Mouse (Mus musculus) ES-Bruce4 (cell line): ENCODE data around the gene Cttn. TPM values are rescaled to one million over a fixed set of nuclear protein-coding genes. Genes with fewer than 3 reads are reported as not detected.
A peak's percentile ranks its signal among the peaks of the same experiment; 100 is the strongest.

Source experiments
- H3K27ac ChIP-seq: 2 replicates; pipeline ENCODE4 v1.5.1; 2012; ENCODE audit warnings: low read length, inconsistent platforms; ENCODE audit not compliant: insufficient read depth
- H3K27me3 ChIP-seq: 2 replicates; pipeline ENCODE4 v1.6.1; 2012; ENCODE audit warnings: mild to moderate bottlenecking, low read length, inconsistent platforms; ENCODE audit not compliant: control insufficient read depth, poor library complexity, insufficient read depth, severe bottlenecking
- H3K36me3 ChIP-seq: 2 replicates; pipeline ENCODE4 v1.6.1; 2012; ENCODE audit warnings: inconsistent platforms, mild to moderate bottlenecking, low read length, moderate library complexity; ENCODE audit not compliant: control insufficient read depth, poor library complexity, insufficient read depth, severe bottlenecking
- H3K4me1 ChIP-seq: one replicate; pipeline ENCODE4 v1.8.1; 2011; ENCODE audit warnings: low read length; ENCODE audit not compliant: control insufficient read depth, insufficient read depth
- H3K4me3 ChIP-seq: 2 replicates; pipeline ENCODE4 v1.5.1; 2011; ENCODE audit warnings: low read depth, mild to moderate bottlenecking, low read length
- H3K9ac ChIP-seq: 2 replicates; pipeline ENCODE4 v1.6.1; 2012; ENCODE audit warnings: low read depth, mild to moderate bottlenecking, inconsistent platforms; ENCODE audit not compliant: poor library complexity, severe bottlenecking
- H3K9me3 ChIP-seq: replicated peaks from 2 replicates; pipeline ENCODE4 v1.6.1; 2012; ENCODE audit warnings: mild to moderate bottlenecking, low read length, inconsistent platforms; ENCODE audit not compliant: control insufficient read depth, poor library complexity, insufficient read depth, severe bottlenecking
- CTCF ChIP-seq: IDR thresholded peaks from one replicate; pipeline ENCODE4 v1.8.1; 2011; ENCODE audit warnings: low read depth, low read length
- EP300 ChIP-seq: IDR thresholded peaks from 2 replicates; pipeline ENCODE4 v1.6.1; 2011; ENCODE audit warnings: low read depth, low read length; ENCODE audit not compliant: insufficient read depth
- POLR2A ChIP-seq: IDR thresholded peaks from one replicate; pipeline ENCODE4 v1.8.1; 2011; ENCODE audit warnings: low read length; ENCODE audit not compliant: insufficient read depth
- polyA plus RNA-seq: library from polyadenylated mRNA; stranded (reverse); fragments of >200 nt; gene quantifications from 2 replicates; pipeline ENCODE4 v1.2.4, GENCODE M21; 2011; ENCODE audit warnings: low read depth; ENCODE audit not compliant: missing spikeins, insufficient read depth, insufficient read length

Cttn gene
- polyA plus RNA-seq, 1 experiment: 162 TPM

- Histone ChIP-seq H3K9ac (no peak overlapping the region), H3K27ac (no peak overlapping the region), H3K4me3 (no peak overlapping the region), H3K36me3 (no peaks in the 10 kb centered on the region), H3K27me3 (no peaks in the 10 kb centered on the region), H3K4me1 (no peaks in the 10 kb centered on the region), H3K9me3 (no peaks in the 10 kb centered on the region)
- TF ChIP-seq POLR2A: no peak
- TF ChIP-seq EP300: no peak
- peak; percentile 30 for TF ChIP-seq CTCF
Measured at GRCm38 (mm10) chr7:144415795-144416194, 55.0 kb downstream of the Cttn start.

- Histone ChIP-seq H3K36me3 (no peaks in the 10 kb centered on the region), H3K27ac (no peak overlapping the region), H3K4me3 (no peak overlapping the region), H3K27me3 (no peaks in the 10 kb centered on the region), H3K9me3 (no peaks in the 10 kb centered on the region), H3K9ac (no peak overlapping the region), H3K4me1 (no peaks in the 10 kb centered on the region)
- TF ChIP-seq POLR2A: no peak
- no peak for TF ChIP-seq EP300
- TF ChIP-seq CTCF: no peak
Measured at GRCm38 (mm10) chr7:144414632-144415031, 56.2 kb downstream of the Cttn start.

GRCm38 (mm10) chr7:144411967-144412906 is 58.6 kb downstream of the Cttn start:
- Histone ChIP-seq H3K36me3 (no peaks in the 10 kb centered on the region), H3K27ac (no peak overlapping the region), H3K27me3 (no peaks in the 10 kb centered on the region), H3K9ac (no peak overlapping the region), H3K9me3 (no peaks in the 10 kb centered on the region), H3K4me3 (no peak overlapping the region), H3K4me1 (no peaks in the 10 kb centered on the region)
- TF ChIP-seq EP300 (no peak), CTCF (no peak), POLR2A (no peak)

- no peak overlapping the region for H3K9ac ChIP-seq
- H3K27ac ChIP-seq: no peak overlapping the region
- H3K4me1 ChIP-seq: no peaks in the 10 kb centered on the region
- H3K9me3 ChIP-seq: no peaks in the 10 kb centered on the region
- no peak for TF ChIP-seq POLR2A
- TF ChIP-seq EP300: no peak
- TF ChIP-seq CTCF: no peak
- H3K27me3 ChIP-seq: no peaks in the 10 kb centered on the region
- no peaks in the 10 kb centered on the region for H3K36me3 ChIP-seq
- peak overlapping the region; percentile 9 for H3K4me3 ChIP-seq
Measured at GRCm38 (mm10) chr7:144409682-144410081, 61.1 kb downstream of the Cttn start.

- no peak overlapping the region for H3K4me3 ChIP-seq
- H3K4me1 ChIP-seq: no peaks in the 10 kb centered on the region
- H3K9ac ChIP-seq: no peak overlapping the region
- TF ChIP-seq POLR2A (no peak), EP300 (no peak), CTCF (no peak)
- H3K27ac ChIP-seq: no peak overlapping the region
- no peaks in the 10 kb centered on the region for H3K27me3 ChIP-seq
- no peaks in the 10 kb centered on the region for H3K36me3 ChIP-seq
- no peaks in the 10 kb centered on the region for H3K9me3 ChIP-seq
Measured at GRCm38 (mm10) chr7:144408464-144409000, 62.3 kb downstream of the Cttn start.

- Histone ChIP-seq H3K9ac (no peak overlapping the region), H3K9me3 (no peaks in the 10 kb centered on the region), H3K4me3 (no peak overlapping the region), H3K27me3 (no peaks in the 10 kb centered on the region), H3K27ac (no peak overlapping the region), H3K36me3 (no peaks in the 10 kb centered on the region), H3K4me1 (no peaks in the 10 kb centered on the region)
- TF ChIP-seq EP300: no peak
- TF ChIP-seq CTCF: no peak
- no peak for TF ChIP-seq POLR2A
Measured at GRCm38 (mm10) chr7:144407675-144408074, 63.1 kb downstream of the Cttn start.
